Mouse (Mus musculus) urinary bladder, adult 18-20 months (tissue): Measurements from ENCODE around the gene Adcy2.

ENCODE experiments used
- DNase-seq, 2 experiments: peaks; one replicate each; pipeline ENCODE4 v3.0.0; 2022; ENCODE audit warnings: low spot score in 2 of 2, mixed read lengths in 2 of 2

Adcy2 gene

GRCm38 (mm10) chr13:68961580-68961979, 37.8 kb downstream of the Adcy2 start:
- no peak for DNase-seq

- DNase-seq, result no peak
These were observed 38.8 kb downstream of the Adcy2 start for GRCm38 (mm10) chr13:68960513-68960912.

GRCm38 (mm10) chr13:68959406-68959805, 39.9 kb downstream of the Adcy2 start:
- DNase-seq, result no peak

- no peak for DNase-seq
These were observed 56.6 kb downstream of the Adcy2 start for GRCm38 (mm10) chr13:68942735-68943134.

GRCm38 (mm10) chr13:68941429-68941828, 57.9 kb downstream of the Adcy2 start:
- DNase-seq, result no peak

GRCm38 (mm10) chr13:68932283-68932647, 67.1 kb downstream of the Adcy2 start:
- DNase-seq, result no peak

GRCm38 (mm10) chr13:68931602-68932282, 67.6 kb downstream of the Adcy2 start:
- DNase-seq, result no peak

GRCm38 (mm10) chr13:68928469-68928868, 70.9 kb downstream of the Adcy2 start:
- no peak for DNase-seq

- no peak for DNase-seq
These were observed 85.6 kb downstream of the Adcy2 start for GRCm38 (mm10) chr13:68913666-68914288.

GRCm38 (mm10) chr13:68906667-68907066, 92.7 kb downstream of the Adcy2 start:
- no peak for DNase-seq

- no peak for DNase-seq
These were observed 96.6 kb downstream of the Adcy2 start for GRCm38 (mm10) chr13:68902708-68903107.

GRCm38 (mm10) chr13:68889929-68890593, 109.3 kb downstream of the Adcy2 start:
- DNase-seq, result no peak

- no peak for DNase-seq
These were observed 130.6 kb downstream of the Adcy2 start for GRCm38 (mm10) chr13:68868776-68869175.

- no peak for DNase-seq
These were observed 131.2 kb downstream of the Adcy2 start for GRCm38 (mm10) chr13:68867940-68868655.

GRCm38 (mm10) chr13:68860036-68860435, 139.3 kb downstream of the Adcy2 start:
- no peak for DNase-seq

- DNase-seq, result no peak
These were observed 151.1 kb downstream of the Adcy2 start for GRCm38 (mm10) chr13:68848265-68848664.

GRCm38 (mm10) chr13:68839517-68839916, 159.8 kb downstream of the Adcy2 start:
- no peak for DNase-seq

GRCm38 (mm10) chr13:68836183-68836582, 163.2 kb downstream of the Adcy2 start:
- no peak for DNase-seq

GRCm38 (mm10) chr13:68835424-68836045, 163.8 kb downstream of the Adcy2 start:
- no peak for DNase-seq

- no peak for DNase-seq
These were observed 167.2 kb downstream of the Adcy2 start for GRCm38 (mm10) chr13:68832141-68832540.

GRCm38 (mm10) chr13:68830030-68830759, 169.1 kb downstream of the Adcy2 start:
- DNase-seq, result no peak
